Comparison of ENCODE assay signal across 23 mouse cellular contexts in the genomic region with DNA sequence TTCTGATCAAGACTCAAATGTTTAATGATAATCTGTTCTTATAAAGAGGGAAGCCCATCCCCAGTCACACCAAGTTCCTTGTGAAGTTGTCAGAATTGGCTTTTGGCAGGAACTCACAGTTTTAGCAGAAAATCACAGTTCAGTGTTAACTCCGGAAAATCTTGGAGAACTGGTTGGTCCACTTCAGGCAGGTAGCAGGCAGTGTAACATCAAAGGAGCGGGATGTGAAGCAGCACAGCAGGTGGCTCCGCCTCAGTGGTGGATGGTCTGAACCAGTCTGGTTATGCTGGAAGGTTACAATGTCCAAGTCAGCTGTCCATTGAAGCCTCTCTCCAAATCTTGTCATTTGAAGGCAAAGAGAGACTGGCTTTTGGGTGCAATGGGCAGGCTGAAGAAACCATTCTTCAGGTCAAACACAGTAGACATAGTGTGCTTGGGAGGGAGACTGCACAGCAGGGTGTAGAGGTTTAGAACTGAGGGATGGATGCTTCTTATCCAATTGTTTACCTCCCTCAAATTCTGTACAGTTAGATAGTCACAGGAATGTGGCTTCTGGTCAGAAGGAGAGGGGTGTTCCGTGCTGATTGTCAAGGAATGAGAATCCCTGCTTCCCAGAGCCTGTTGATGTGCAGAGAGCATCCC.
A peak's percentile ranks its signal among the peaks of the same experiment; 100 is the strongest.
DNase-seq lines count a peak whose midpoint lies in the region; ATAC-seq lines count a peak whose summit lies in the region.
"Had no signal": no experiment of that assay in that cellular context is flagged by ENCODE, and none has a peak within 500 bp of the region (broad histone marks: within the 10 kb centered on the region; RNA-seq: fewer than 3 reads in every experiment).

No protein-coding gene starts in this region.

- H3K9me3 ChIP-seq in lung, embryonic 15.5 days: no peaks in the 10 kb centered on the region
- no peaks in the 10 kb centered on the region for H3K9me3 ChIP-seq in intestine, embryonic 15.5 days
- H3K9me3 ChIP-seq: G1E; hindbrain, embryonic 15.5 days; liver, embryonic 13.5 days; midbrain, embryonic 12.5 days had no signal

- ATAC-seq in lung, embryonic 15.5 days (ENCODE audit: borderline replicate concordance, extremely low read depth, low FRiP score, low TSS enrichment): peak; percentile 87
- peak; percentile 71; the same call in 1 of the 2 replicates for ATAC-seq in intestine, embryonic 15.5 days
- ATAC-seq: forebrain, postnatal 0 days had no signal

- no peak overlapping the region for H3K9ac ChIP-seq in lung, embryonic 15.5 days
- no peak overlapping the region for H3K9ac ChIP-seq in intestine, embryonic 15.5 days
- H3K9ac ChIP-seq: forebrain, postnatal 0 days; hindbrain, embryonic 15.5 days; liver, embryonic 13.5 days; midbrain, embryonic 12.5 days had no signal

- H3K27ac ChIP-seq in lung, embryonic 15.5 days: peak overlapping the region; percentile 37; the same call in 1 of the 2 replicates
- H3K27ac ChIP-seq in intestine, embryonic 15.5 days: no peak overlapping the region
- H3K27ac ChIP-seq: hindbrain, embryonic 15.5 days; kidney, postnatal 0 days; left cerebral cortex, adult 2 months; liver, embryonic 13.5 days; midbrain, embryonic 12.5 days had no signal

- no peaks in the 10 kb centered on the region for H3K27me3 ChIP-seq in lung, embryonic 15.5 days
- H3K27me3 ChIP-seq in intestine, embryonic 15.5 days (replicated peaks): no peaks in the 10 kb centered on the region
- H3K27me3 ChIP-seq: CH12.LX; hindbrain, embryonic 15.5 days; liver, embryonic 13.5 days; midbrain, embryonic 12.5 days had no signal

- no peaks in the 10 kb centered on the region for H3K36me3 ChIP-seq in lung, embryonic 15.5 days
- H3K36me3 ChIP-seq in intestine, embryonic 15.5 days: no peaks in the 10 kb centered on the region
- H3K36me3 ChIP-seq: G1E; hindbrain, embryonic 15.5 days; liver, embryonic 13.5 days; midbrain, embryonic 12.5 days had no signal

- no peak overlapping the region for H3K4me3 ChIP-seq in lung, embryonic 15.5 days
- no peak overlapping the region for H3K4me3 ChIP-seq in intestine, embryonic 15.5 days (replicated peaks)
- H3K4me3 ChIP-seq: hindbrain, embryonic 15.5 days; left cerebral cortex, adult 2 months; liver, embryonic 13.5 days; midbrain, embryonic 12.5 days had no signal

- no peak for DNase-seq in lung, adult 18-20 months
- DNase-seq in R1 (ENCODE audit: low read depth, low spot score): peak; percentile 18
- DNase-seq in embryo, embryonic 10.5 days (ENCODE audit: low spot score): peak; percentile 0
- no peak for DNase-seq in Muller cell, postnatal 12 days (ENCODE audit: inconsistent ontology term)
- no peak for DNase-seq in thymus, adult 18-20 months
- DNase-seq: adrenal gland, postnatal 25 days; B cell, adult 2 months; cerebellum, adult 8-10 months; forebrain, postnatal 0 days; gastrocnemius, postnatal 14 days; heart, adult 11 months; kidney, adult 11 months; liver, embryonic 13.5 days; thymus, postnatal 14 days had no signal

- WGBS in lung, embryonic 15.5 days: 41% methylated on average over 4 of the region's 4 CpGs
- WGBS in intestine, embryonic 15.5 days: 51% methylated on average over 4 of the region's 4 CpGs

- 0 out of 2 replicates have a peak, but pooled peaks cover 4% of the 10 kb centered on the region for H3K4me1 ChIP-seq in lung, embryonic 15.5 days
- no peaks in the 10 kb centered on the region for H3K4me1 ChIP-seq in intestine, embryonic 15.5 days (replicated peaks)
- H3K4me1 ChIP-seq: hindbrain, embryonic 15.5 days; liver, embryonic 13.5 days; midbrain, embryonic 12.5 days had no signal

- no peak overlapping the region for H3K4me2 ChIP-seq in lung, embryonic 15.5 days
- no peak overlapping the region for H3K4me2 ChIP-seq in intestine, embryonic 15.5 days (replicated peaks)
- H3K4me2 ChIP-seq: heart, embryonic 11.5 days; hindbrain, embryonic 15.5 days; liver, embryonic 13.5 days; midbrain, embryonic 12.5 days had no signal

Comparison
In these comparisons a context has a peak if more than half of its experiments do, and no peak if none do; other contexts are left out.
1. DNase-seq: peak in R1 (single experiment) and embryo, embryonic 10.5 days (single experiment); none in lung, adult 18-20 months (0 of 2), Muller cell, postnatal 12 days (single experiment) and thymus, adult 18-20 months (0 of 2).